Mouse (Mus musculus) CD8-positive naive resting alpha-beta T cell, adult 57 days (primary cell): ENCODE results near the gene Sprr2a3. TPM values are rescaled to one million over a fixed set of nuclear protein-coding genes. Genes with fewer than 3 reads are reported as not detected.

ENCODE experiments used
- total RNA-seq: library from RNA; stranded (reverse); gene quantifications from one replicate; pipeline ENCODE4 v1.2.4, GENCODE M21; 2023

Sprr2a3 gene
- not detected for total RNA-seq

GRCm38 (mm10) chr3:92285101-92285500, at the start of gene Sprr2a3:
Gene Sprr2a3 (plus strand): TSS chr3:92285417.

GRCm38 (mm10) chr3:92316320-92316719, 31.1 kb downstream of the Sprr2a3 start, which contains the start of gene Sprr2b:
Gene Sprr2b (plus strand): TSS chr3:92316620.

GRCm38 (mm10) chr3:92338840-92339239, 53.6 kb downstream of the Sprr2a3 start, which contains the start of gene Sprr2d:
Gene Sprr2d (plus strand): TSS chr3:92339140.

Other genes starting within 250 kb of the Sprr2a3 start
- not detected for gene Lor, start 202.3 kb upstream of the Sprr2a3 start, total RNA-seq
- not detected for gene Prr9, start 161.5 kb upstream of the Sprr2a3 start, total RNA-seq
- gene Lelp1, start 142.7 kb upstream of the Sprr2a3 start, total RNA-seq = not detected
- gene Sprr2a1, start 69.6 kb upstream of the Sprr2a3 start, total RNA-seq = not detected
- gene Sprr2a2, start 69.5 kb upstream of the Sprr2a3 start, total RNA-seq = not detected
- gene Sprr2b, start 31.2 kb downstream of the Sprr2a3 start, total RNA-seq = not detected
- gene Sprr2d, start 53.7 kb downstream of the Sprr2a3 start, total RNA-seq = not detected
- not detected for gene Sprr2e, start 66.7 kb downstream of the Sprr2a3 start, total RNA-seq
- not detected for gene Sprr2f, start 79.8 kb downstream of the Sprr2a3 start, total RNA-seq
- gene Sprr2h, start 100.3 kb downstream of the Sprr2a3 start, total RNA-seq = not detected
- not detected for gene Sprr2i, start 122.6 kb downstream of the Sprr2a3 start, total RNA-seq
- gene Sprr2j-ps, start 132.7 kb downstream of the Sprr2a3 start, total RNA-seq = not detected
- 1.4 TPM for gene Gm9774, start 144.0 kb downstream of the Sprr2a3 start, total RNA-seq
- not detected for gene Sprr2k, start 147.2 kb downstream of the Sprr2a3 start, total RNA-seq
- gene Sprr1b, start 153.4 kb downstream of the Sprr2a3 start, total RNA-seq = not detected
- gene Sprr3, start 173.3 kb downstream of the Sprr2a3 start, total RNA-seq = not detected
- gene Sprr1a, start 200.5 kb downstream of the Sprr2a3 start, total RNA-seq = not detected
- gene Sprr4, start 215.1 kb downstream of the Sprr2a3 start, total RNA-seq = not detected
- gene 2310046K23Rik, start 249.1 kb downstream of the Sprr2a3 start, total RNA-seq = not detected